Mouse (Mus musculus) G1E (cell line): ENCODE data around the gene Catsperz. TPM values are rescaled to one million over a fixed set of nuclear protein-coding genes. Genes with fewer than 3 reads are reported as not detected.
"Not testable (repeated sequence)": the region's sequence is repeated elsewhere in the genome, so short reads cannot be mapped to it uniquely, and the experiment has no call there.

Source experiments
- ATAC-seq: 2 replicates; pipeline ENCODE4 v1.8.0; 2016; ENCODE audit warnings: mild to moderate bottlenecking; ENCODE audit not compliant: insufficient number of reproducible peaks, poor library complexity, low FRiP score, severe bottlenecking; ENCODE audit errors: extremely low read depth
- DNase-seq: peaks from one replicate; pipeline ENCODE4 v3.0.0; 2012; ENCODE audit warnings: low spot score
- H3K27me3 ChIP-seq: 2 replicates; pipeline ENCODE4 v1.6.1; 2012; ENCODE audit warnings: mild to moderate bottlenecking, low read length, inconsistent platforms; ENCODE audit not compliant: insufficient read depth
- H3K36me3 ChIP-seq: replicated peaks from 2 replicates; pipeline ENCODE3; 2012; ENCODE audit warnings: mild to moderate bottlenecking, inconsistent platforms
- H3K4me1 ChIP-seq: 2 replicates; pipeline ENCODE4 v1.6.1; 2012; ENCODE audit warnings: low read depth, low read length, inconsistent platforms, mixed read lengths; ENCODE audit not compliant: insufficient read depth
- H3K4me3 ChIP-seq: 2 replicates; pipeline ENCODE4 v1.5.1; 2012; ENCODE audit warnings: low read depth, mild to moderate bottlenecking, inconsistent platforms, low read length, moderate library complexity, mixed read lengths
- H3K9me3 ChIP-seq: replicated peaks from 2 replicates; pipeline ENCODE4 v1.6.1; 2012; ENCODE audit warnings: inconsistent platforms
- CTCF ChIP-seq: IDR thresholded peaks from 2 replicates; pipeline ENCODE4 v1.5.1; 2012; ENCODE audit warnings: low read depth, low read length, inconsistent platforms, mixed read lengths
- GATA1 ChIP-seq: IDR thresholded peaks from 2 replicates; pipeline ENCODE4 v1.6.1; 2012; ENCODE audit warnings: borderline replicate concordance, low read length, inconsistent platforms, mixed read lengths
- GATA2 ChIP-seq: IDR thresholded peaks from 2 replicates; pipeline ENCODE4 v1.6.1; 2012; ENCODE audit warnings: low read depth, low read length, inconsistent platforms, borderline replicate concordance
- POLR2AphosphoS5 ChIP-seq: IDR thresholded peaks from 2 replicates; pipeline ENCODE4 v1.6.1; 2012; ENCODE audit warnings: low read depth, low read length, inconsistent platforms; ENCODE audit not compliant: insufficient replicate concordance
- TAL1 ChIP-seq: conservative IDR thresholded peaks from 2 replicates; pipeline ENCODE4 v1.6.1; 2012; ENCODE audit warnings: low read depth, low read length, inconsistent platforms, mixed read lengths
- polyA plus RNA-seq: library from polyadenylated mRNA; stranded (reverse); fragments of >175 nt; gene quantifications from 2 replicates; pipeline ENCODE4 v1.2.3, GENCODE M21; 2012
- total RNA-seq, 2 experiments: library from RNA; stranded (forward) in 1 of 2; stranded (reverse) in 1 of 2; fragments of 200-1000 nt in 1 of 2; fragments of >200 nt in 1 of 2; fragmentation: Nextera tagmentation in 1 of 2; gene quantifications; 2 replicates each; pipeline ENCODE4 v1.2.3; 2014 to 2017

Catsperz gene
- total and polyA plus RNA-seq, 3 experiments = 0.11 TPM; not detected in 2

DNA sequence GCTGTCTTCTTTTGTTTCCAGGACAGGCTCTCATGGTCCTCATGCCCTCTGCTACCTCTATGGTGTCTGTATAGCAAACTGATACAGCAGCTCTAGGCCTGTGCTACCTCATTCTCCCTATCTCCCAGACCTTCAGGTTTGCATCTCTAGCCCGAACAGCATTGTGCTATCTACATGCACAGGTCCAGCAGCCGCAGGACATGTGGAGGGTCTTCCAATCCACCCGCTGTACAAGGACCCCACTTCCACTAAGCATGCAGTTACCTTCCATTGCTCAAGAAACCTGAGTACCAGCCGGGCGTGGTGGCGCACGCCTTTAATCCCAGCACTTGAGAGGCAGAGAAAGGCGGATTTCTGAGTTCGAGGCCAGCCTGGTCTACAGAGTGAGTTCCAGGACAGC is 10.6 kb downstream of the Catsperz start:
- ATAC-seq (no peak), DNase-seq (no peak)
- Histone ChIP-seq H3K4me3 (no peak overlapping the region), H3K4me1 (peaks cover 56% of the 10 kb centered on the region), H3K27me3 (no peaks in the 10 kb centered on the region), H3K9me3 (no peaks in the 10 kb centered on the region), H3K36me3 (peaks cover 87% of the 10 kb centered on the region)
- no peak for TF ChIP-seq GATA2

DNA sequence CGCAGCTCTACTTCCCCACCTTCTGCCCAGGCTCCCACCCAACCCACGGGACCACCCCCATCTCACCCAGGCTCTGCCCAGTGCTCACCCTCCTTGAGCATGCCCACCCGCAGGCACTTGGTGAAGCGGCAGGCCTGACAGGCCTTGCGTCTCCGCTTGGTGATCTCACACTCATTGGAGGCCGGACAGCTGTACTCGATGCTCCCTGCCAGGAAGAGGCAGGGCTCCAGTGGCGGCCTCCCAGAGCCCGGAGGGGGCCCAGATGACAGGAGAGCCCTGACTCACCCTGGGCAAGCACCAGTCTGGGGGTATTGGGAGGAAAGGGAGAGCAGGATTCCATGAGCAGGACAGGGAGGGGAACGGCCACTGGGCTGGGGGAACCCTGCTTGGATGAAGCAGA is 11.2 kb downstream of the Catsperz start:
- ATAC-seq = no peak
- H3K4me1 ChIP-seq = peaks cover 55% of the 10 kb centered on the region
- H3K36me3 ChIP-seq = peaks cover 81% of the 10 kb centered on the region
- DNase-seq = no peak
- TF ChIP-seq CTCF = no peak
- 0 out of 2 replicates have a peak, but pooled peaks have one; percentile 61 for TF ChIP-seq POLR2AphosphoS5
- TF ChIP-seq TAL1 = no peak
- H3K4me3 ChIP-seq = no peak overlapping the region
- no peaks in the 10 kb centered on the region for H3K27me3 ChIP-seq
- no peaks in the 10 kb centered on the region for H3K9me3 ChIP-seq

DNA sequence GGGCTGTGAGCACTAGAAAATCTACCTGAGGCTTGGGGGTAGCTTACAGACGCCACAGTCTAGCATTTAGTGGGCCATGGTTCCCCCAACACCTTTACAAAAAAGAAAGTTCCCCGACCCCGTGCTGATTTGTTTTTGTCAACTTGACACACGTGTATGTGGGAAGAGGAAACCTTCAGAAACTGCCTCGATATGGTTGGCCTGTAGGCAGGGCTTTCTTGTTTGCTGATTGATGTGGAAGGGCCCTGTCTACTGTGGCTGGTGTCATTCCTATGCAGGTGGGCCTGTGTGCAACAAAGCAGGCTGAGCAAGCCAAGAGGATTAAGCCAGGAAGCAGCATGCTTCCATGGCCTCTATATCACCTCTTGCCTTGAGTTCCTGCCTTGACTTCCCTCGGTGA is 12.1 kb downstream of the Catsperz start:
- DNase-seq = no peak
- H3K4me3 ChIP-seq = no peak overlapping the region
- H3K4me1 ChIP-seq = peaks cover 63% of the 10 kb centered on the region
- ATAC-seq = no peak
- no peaks in the 10 kb centered on the region for H3K9me3 ChIP-seq
- TF ChIP-seq GATA1 (no peak), POLR2AphosphoS5 (no peak), TAL1 (no peak), GATA2 (no peak), CTCF (no peak)
- peaks cover 76% of the 10 kb centered on the region for H3K36me3 ChIP-seq
- no peaks in the 10 kb centered on the region for H3K27me3 ChIP-seq

DNA sequence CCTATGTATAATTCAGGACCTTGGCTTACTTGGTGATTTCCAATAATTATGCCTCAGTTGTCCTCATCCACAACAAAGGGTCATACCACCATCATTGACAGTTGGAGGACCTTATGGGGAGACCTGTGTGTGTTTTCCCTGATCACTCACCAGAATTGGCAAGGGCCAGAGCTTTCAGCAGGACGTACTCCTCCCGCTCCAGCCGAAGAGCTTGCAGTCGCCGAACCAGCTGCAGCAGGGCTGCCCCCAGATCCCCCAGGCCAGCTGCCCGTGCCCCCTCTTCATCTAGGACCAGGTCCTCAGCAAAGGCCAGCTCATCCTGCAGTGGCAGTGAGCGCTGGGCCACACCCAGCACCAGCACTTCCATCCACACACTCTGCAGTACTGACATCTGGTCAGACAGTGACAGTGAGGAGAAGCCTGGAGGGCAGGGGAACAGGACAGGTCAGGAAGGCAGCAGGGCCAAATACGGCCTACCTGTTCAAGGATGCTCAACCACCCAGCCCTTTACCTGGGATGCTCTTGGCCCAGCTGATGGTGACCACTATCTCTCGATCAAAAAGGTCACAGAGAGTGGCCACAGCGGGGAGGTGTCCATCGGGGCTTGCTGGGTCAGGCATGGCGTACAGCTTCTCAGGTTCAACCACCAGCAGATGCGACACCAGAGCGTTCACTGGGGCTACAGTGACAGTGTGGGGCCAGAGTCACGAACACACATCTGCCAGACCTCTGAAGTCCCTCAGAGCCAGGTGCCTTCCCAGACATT is 12.8 kb downstream of the Catsperz start:
- Histone ChIP-seq H3K9me3 (no peaks in the 10 kb centered on the region), H3K27me3 (no peaks in the 10 kb centered on the region), H3K36me3 (peaks cover 78% of the 10 kb centered on the region), H3K4me1 (peaks cover 69% of the 10 kb centered on the region), H3K4me3 (peak overlapping the region; percentile 5; the same call in 1 of the 2 replicates)
- DNase-seq (no peak), ATAC-seq (no peak)
- TF ChIP-seq GATA2 (no peak), CTCF (no peak), GATA1 (no peak), TAL1 (no peak), POLR2AphosphoS5 (no peak)

DNA sequence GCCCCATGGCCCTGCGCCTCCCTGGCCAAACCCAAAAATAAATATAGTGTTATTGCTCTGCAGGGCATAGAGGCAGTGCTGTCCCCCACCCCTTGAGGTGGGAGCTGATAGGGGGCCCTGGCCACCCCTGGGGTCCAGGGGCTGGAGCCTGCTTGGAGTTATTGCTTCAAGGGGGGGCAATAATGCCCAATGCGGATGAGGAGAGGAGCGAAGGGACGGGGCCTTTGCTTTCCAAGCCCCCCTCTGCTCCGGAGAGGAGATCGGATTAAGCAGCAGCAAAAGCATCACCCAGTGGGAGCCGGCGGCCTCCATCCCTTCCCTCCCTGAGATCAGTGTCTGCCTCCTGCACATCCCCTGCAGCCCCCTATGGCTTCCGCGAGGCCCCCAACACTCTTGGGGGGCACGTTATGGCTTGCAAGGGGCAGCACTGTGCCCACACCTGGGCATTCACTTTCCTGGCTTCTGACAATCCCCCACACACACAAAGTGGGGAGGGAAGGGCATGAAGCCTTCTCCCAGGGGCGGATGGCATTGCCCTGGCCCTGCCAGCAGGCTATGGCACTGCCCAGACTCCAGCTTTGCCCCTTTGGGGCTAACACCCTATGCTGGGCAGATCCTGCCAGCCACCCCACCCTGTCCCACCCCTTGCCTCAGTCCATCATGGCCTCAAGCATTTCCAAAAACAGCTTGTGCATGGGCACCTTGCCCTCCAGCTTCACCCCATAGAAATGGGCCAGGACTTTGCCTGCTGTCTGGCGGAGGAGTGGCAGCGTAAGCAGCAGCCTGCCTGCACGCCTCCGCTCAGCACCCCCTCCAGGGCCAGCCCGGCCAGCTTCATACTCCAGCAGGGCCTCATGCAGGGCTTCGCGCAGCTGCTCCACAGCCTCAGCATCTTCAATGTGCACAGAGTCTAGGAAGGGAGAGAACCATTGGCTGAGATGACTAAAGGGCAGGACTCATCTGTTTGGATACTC is 13.8 kb downstream of the Catsperz start:
- no peak for TF ChIP-seq TAL1
- TF ChIP-seq GATA2 = no peak
- TF ChIP-seq CTCF = no peak
- TF ChIP-seq GATA1 = no peak
- TF ChIP-seq POLR2AphosphoS5 = no peak
- H3K9me3 ChIP-seq = no peaks in the 10 kb centered on the region
- H3K4me3 ChIP-seq = peak overlapping the region; percentile 70
- H3K4me1 ChIP-seq = peaks cover 74% of the 10 kb centered on the region
- ATAC-seq = no peak
- H3K36me3 ChIP-seq = peaks cover 78% of the 10 kb centered on the region
- no peaks in the 10 kb centered on the region for H3K27me3 ChIP-seq
- DNase-seq = no peak

DNA sequence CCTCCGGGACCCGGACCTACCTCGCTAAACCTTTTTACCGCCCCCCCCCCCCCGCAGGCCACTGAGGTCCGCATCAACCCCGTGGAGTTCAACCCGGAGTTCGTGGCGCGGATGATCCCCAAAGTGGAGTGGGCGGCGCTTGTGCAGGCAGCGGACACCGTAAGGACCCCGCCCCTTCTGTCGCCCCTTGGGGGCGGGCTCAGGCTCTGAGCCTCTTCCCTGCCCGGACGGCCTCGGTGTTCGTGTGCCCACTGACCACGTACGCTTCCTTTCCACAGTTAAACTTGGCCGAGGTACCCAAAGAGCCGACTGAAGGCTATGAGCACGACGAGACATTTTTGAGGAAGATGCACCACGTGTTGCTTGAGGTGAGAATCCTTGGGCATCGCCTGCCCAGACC is 14.9 kb downstream of the Catsperz start:
- peaks cover 78% of the 10 kb centered on the region for H3K36me3 ChIP-seq
- not testable (repeated sequence) for DNase-seq

More for the DNA sequence above, 14.9 kb downstream of the Catsperz start:
- not testable (repeated sequence) for H3K27me3 ChIP-seq, H3K9me3 ChIP-seq, ATAC-seq
- Histone ChIP-seq H3K4me3 (peak overlapping the region; percentile 89), H3K4me1 (peaks cover 68% of the 10 kb centered on the region)
